Mouse (Mus musculus) MEL (cell line): ENCODE measurements at regions not wholly inside any gene's neighbourhood (a gene's known extent, or its start where the extent isn't known, plus 50 kb on each side); places are given as distances from the start of the nearest gene placed in this dataset.

Experiments
- CTCF ChIP-seq, 3 experiments: IDR thresholded peaks in 2 of 3; conservative IDR thresholded peaks in 1 of 3; 2 replicates each; pipeline ENCODE4 v1.5.1; 2011 to 2012; ENCODE audit warnings: low read length in 3 of 3, low read depth in 2 of 3, mild to moderate bottlenecking in 2 of 3, improper control_type of control experiment in 1 of 3, inconsistent platforms in 1 of 3, mixed read lengths in 1 of 3, moderate library complexity in 1 of 3; ENCODE audit not compliant: control insufficient read depth in 1 of 3, insufficient read depth in 1 of 3, poor library complexity in 1 of 3, severe bottlenecking in 1 of 3
- MXI1 ChIP-seq: IDR thresholded peaks from 2 replicates; pipeline ENCODE4 v1.6.1; 2011; ENCODE audit warnings: mild to moderate bottlenecking, low read depth, low read length, improper control_type of control experiment

DNA sequence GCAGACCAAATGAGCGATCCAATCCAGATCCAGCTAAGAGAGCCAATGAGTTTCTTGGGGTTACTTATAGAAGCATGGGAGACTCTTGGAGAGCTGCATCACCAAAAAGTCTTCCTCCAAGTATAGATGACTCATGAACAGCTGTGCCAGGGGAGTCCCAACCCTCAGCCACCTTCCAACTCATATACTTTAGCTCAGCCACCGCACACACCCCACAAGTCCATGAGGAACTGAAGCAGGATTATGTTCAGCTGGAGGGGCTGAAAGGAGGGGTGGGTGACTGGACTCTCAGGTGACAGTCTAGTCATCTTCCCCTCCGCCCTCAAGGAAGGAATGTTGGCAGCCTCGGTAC lies 1476.4 kb upstream of the Gulo start:
- TF ChIP-seq CTCF (IDR thresholded peaks at IDR 0.05 in 2 of 3, conservative IDR thresholded peaks at IDR 0.05 in 1 of 3; ENCODE audit: control insufficient read depth in 1 of 3, insufficient read depth in 1 of 3, low read depth in 2 of 3, low read length in 3 of 3, poor library complexity in 1 of 3, severe bottlenecking in 1 of 3), result no peak
- no peak for TF ChIP-seq MXI1
